Mouse (Mus musculus): ENCODE measurements at regions not wholly inside any gene's neighbourhood (a gene's known extent, or its start where the extent isn't known, plus 50 kb on each side); places are given as distances from the start of the nearest gene placed in this dataset.
A peak's percentile ranks its signal among the peaks of the same experiment; 100 is the strongest.

GRCm38 (mm10) chr3:63638572-63638971 is 154.9 kb upstream of the Gm34302 start:
- ATAC-seq (replicated peaks in 1 of 2; ENCODE audit: insufficient read depth in 1 of 2, low FRiP score in 2 of 2, low TSS enrichment in 1 of 2, low read depth in 1 of 2, poor library complexity in 2 of 2, severe bottlenecking in 2 of 2): no peak

- ATAC-seq (replicated peaks in 1 of 2; ENCODE audit: insufficient read depth in 1 of 2, low FRiP score in 2 of 2, low TSS enrichment in 1 of 2, low read depth in 1 of 2, poor library complexity in 2 of 2, severe bottlenecking in 2 of 2): no peak
These were observed 154.2 kb upstream of the Gm34302 start for GRCm38 (mm10) chr3:63637913-63638312.

GRCm38 (mm10) chr3:63627724-63628123 is 144.0 kb upstream of the Gm34302 start:
- ATAC-seq (replicated peaks in 1 of 2; ENCODE audit: insufficient read depth in 1 of 2, low FRiP score in 2 of 2, low TSS enrichment in 1 of 2, low read depth in 1 of 2, poor library complexity in 2 of 2, severe bottlenecking in 2 of 2): no peak

- no peak for ATAC-seq (replicated peaks in 1 of 2; ENCODE audit: insufficient read depth in 1 of 2, low FRiP score in 2 of 2, low TSS enrichment in 1 of 2, low read depth in 1 of 2, poor library complexity in 2 of 2, severe bottlenecking in 2 of 2)
These were observed 132.4 kb upstream of the Gm34302 start for GRCm38 (mm10) chr3:63616127-63616526.

- ATAC-seq (replicated peaks in 1 of 2; ENCODE audit: insufficient read depth in 1 of 2, low FRiP score in 2 of 2, low TSS enrichment in 1 of 2, low read depth in 1 of 2, poor library complexity in 2 of 2, severe bottlenecking in 2 of 2): no peak
These were observed 130.0 kb upstream of the Gm34302 start for GRCm38 (mm10) chr3:63613652-63614051.

- ATAC-seq (replicated peaks in 1 of 2; ENCODE audit: insufficient read depth in 1 of 2, low FRiP score in 2 of 2, low TSS enrichment in 1 of 2, low read depth in 1 of 2, poor library complexity in 2 of 2, severe bottlenecking in 2 of 2): no peak
These were observed 129.2 kb upstream of the Gm34302 start for GRCm38 (mm10) chr3:63612767-63613363.

GRCm38 (mm10) chr3:63610113-63610919 is 126.6 kb upstream of the Gm34302 start:
- no peak for ATAC-seq (replicated peaks in 1 of 2; ENCODE audit: insufficient read depth in 1 of 2, low FRiP score in 2 of 2, low TSS enrichment in 1 of 2, low read depth in 1 of 2, poor library complexity in 2 of 2, severe bottlenecking in 2 of 2)

- peak; percentile 36 to 53; a peak in 2 of 4 replicates for ATAC-seq (replicated peaks in 1 of 2; ENCODE audit: insufficient read depth in 1 of 2, low FRiP score in 2 of 2, low TSS enrichment in 1 of 2, low read depth in 1 of 2, poor library complexity in 2 of 2, severe bottlenecking in 2 of 2)
These were observed 125.9 kb upstream of the Gm34302 start for GRCm38 (mm10) chr3:63609454-63610112.

- ATAC-seq (replicated peaks in 1 of 2; ENCODE audit: insufficient read depth in 1 of 2, low FRiP score in 2 of 2, low TSS enrichment in 1 of 2, low read depth in 1 of 2, poor library complexity in 2 of 2, severe bottlenecking in 2 of 2): no peak
These were observed 99.3 kb upstream of the Gm34302 start for GRCm38 (mm10) chr3:63582717-63583696.

- ATAC-seq (replicated peaks in 1 of 2; ENCODE audit: insufficient read depth in 1 of 2, low FRiP score in 2 of 2, low TSS enrichment in 1 of 2, low read depth in 1 of 2, poor library complexity in 2 of 2, severe bottlenecking in 2 of 2): no peak
These were observed 98.5 kb upstream of the Gm34302 start for GRCm38 (mm10) chr3:63582180-63582579.

- peak; percentile 85 to 88 for ATAC-seq (replicated peaks in 1 of 2; ENCODE audit: insufficient read depth in 1 of 2, low FRiP score in 2 of 2, low TSS enrichment in 1 of 2, low read depth in 1 of 2, poor library complexity in 2 of 2, severe bottlenecking in 2 of 2)
These were observed 87.1 kb upstream of the Gm34302 start for GRCm38 (mm10) chr3:63570607-63571353.

- ATAC-seq (replicated peaks in 1 of 2; ENCODE audit: insufficient read depth in 1 of 2, low FRiP score in 2 of 2, low TSS enrichment in 1 of 2, low read depth in 1 of 2, poor library complexity in 2 of 2, severe bottlenecking in 2 of 2): no peak
These were observed 86.4 kb upstream of the Gm34302 start for GRCm38 (mm10) chr3:63570082-63570481.

- ATAC-seq (replicated peaks in 1 of 2; ENCODE audit: insufficient read depth in 1 of 2, low FRiP score in 2 of 2, low TSS enrichment in 1 of 2, low read depth in 1 of 2, poor library complexity in 2 of 2, severe bottlenecking in 2 of 2): no peak
These were observed 85.4 kb upstream of the Gm34302 start for GRCm38 (mm10) chr3:63569004-63569596.

GRCm38 (mm10) chr3:63567726-63568125 is 84.0 kb upstream of the Gm34302 start:
- no peak for ATAC-seq (replicated peaks in 1 of 2; ENCODE audit: insufficient read depth in 1 of 2, low FRiP score in 2 of 2, low TSS enrichment in 1 of 2, low read depth in 1 of 2, poor library complexity in 2 of 2, severe bottlenecking in 2 of 2)

- no peak for ATAC-seq (replicated peaks in 1 of 2; ENCODE audit: insufficient read depth in 1 of 2, low FRiP score in 2 of 2, low TSS enrichment in 1 of 2, low read depth in 1 of 2, poor library complexity in 2 of 2, severe bottlenecking in 2 of 2)
These were observed 79.4 kb upstream of the Gm34302 start for GRCm38 (mm10) chr3:63563057-63563456.

- no peak for ATAC-seq (replicated peaks in 1 of 2; ENCODE audit: insufficient read depth in 1 of 2, low FRiP score in 2 of 2, low TSS enrichment in 1 of 2, low read depth in 1 of 2, poor library complexity in 2 of 2, severe bottlenecking in 2 of 2)
These were observed 78.9 kb upstream of the Gm34302 start for GRCm38 (mm10) chr3:63562532-63562931.

All from hematopoietic stem cell, adult 5-6 weeks (primary cell).